In the genomic region with DNA sequence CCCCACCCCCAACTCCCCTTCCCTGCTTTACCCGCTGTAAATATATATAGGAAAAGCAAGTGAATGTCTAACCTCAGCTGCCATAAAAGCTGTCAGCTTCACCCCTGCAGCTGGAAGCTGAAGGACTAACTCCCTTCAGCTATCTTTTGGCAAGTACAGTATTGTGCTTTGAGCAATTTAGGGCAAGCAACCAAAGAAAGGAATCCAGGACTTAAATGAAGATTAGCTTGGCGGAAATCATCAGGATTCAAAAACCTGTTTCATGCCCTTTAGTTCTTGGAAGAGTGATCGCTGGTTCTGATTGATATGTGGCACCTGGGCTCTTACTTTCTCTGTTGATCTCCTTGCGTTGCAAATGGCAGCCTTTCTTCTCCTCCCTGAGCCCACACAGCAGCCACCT, we compare ENCODE assay signal across 24 mouse cellular contexts.
"Had no signal": no experiment of that assay in that cellular context is flagged by ENCODE, and none has a peak within 500 bp of the region (broad histone marks: within the 10 kb centered on the region; RNA-seq: fewer than 3 reads in every experiment).

No protein-coding gene starts in this region.

- H3K9me3 ChIP-seq: heart, embryonic 10.5 days; heart, embryonic 12.5 days; heart, embryonic 15.5 days; hindbrain, embryonic 13.5 days; hindbrain, embryonic 15.5 days; limb, embryonic 10.5 days; limb, embryonic 12.5 days; liver, embryonic 13.5 days had no signal

- H3K4me1 ChIP-seq: hindbrain, embryonic 13.5 days; hindbrain, embryonic 15.5 days; limb, embryonic 10.5 days; limb, embryonic 12.5 days had no signal

- ATAC-seq: hindbrain, postnatal 0 days; intestine, postnatal 0 days had no signal

- H3K27ac ChIP-seq: heart, adult 2 months; heart, embryonic 10.5 days; heart, embryonic 15.5 days; hindbrain, embryonic 13.5 days; hindbrain, embryonic 15.5 days; hindbrain, postnatal 0 days; layer of hippocampus, adult 2 months; left cerebral cortex, adult 2 months; limb, embryonic 10.5 days; limb, embryonic 12.5 days; liver, embryonic 13.5 days had no signal

- DNase-seq: gastrocnemius, postnatal 14 days; gastrocnemius, postnatal 36 days; heart, adult 11 months; heart, adult 2 months; heart, postnatal 14 days; heart, postnatal 36 days; kidney, adult 18-20 months; kidney, adult 8-10 months; kidney, postnatal 10 days; kidney, postnatal 25 days; kidney, postnatal 4 days; liver, embryonic 13.5 days had no signal

- H3K27me3 ChIP-seq: heart, embryonic 12.5 days; heart, embryonic 15.5 days; hindbrain, embryonic 15.5 days; limb, embryonic 12.5 days; liver, embryonic 13.5 days had no signal

- H3K9ac ChIP-seq: heart, embryonic 12.5 days; heart, embryonic 15.5 days; hindbrain, embryonic 13.5 days; hindbrain, embryonic 15.5 days; limb, embryonic 12.5 days; liver, embryonic 13.5 days had no signal

- H3K4me3 ChIP-seq: heart, adult 2 months; heart, embryonic 10.5 days; heart, embryonic 12.5 days; heart, embryonic 15.5 days; hindbrain, embryonic 13.5 days; hindbrain, embryonic 15.5 days; layer of hippocampus, adult 2 months; left cerebral cortex, adult 2 months; limb, embryonic 10.5 days; limb, embryonic 12.5 days; liver, embryonic 13.5 days had no signal

- H3K36me3 ChIP-seq: heart, embryonic 10.5 days; heart, embryonic 12.5 days; heart, embryonic 15.5 days; hindbrain, embryonic 13.5 days; hindbrain, embryonic 15.5 days; limb, embryonic 10.5 days; limb, embryonic 12.5 days; liver, embryonic 13.5 days had no signal

- H3K4me2 ChIP-seq: heart, embryonic 12.5 days; heart, embryonic 15.5 days; hindbrain, embryonic 13.5 days; hindbrain, embryonic 15.5 days; limb, embryonic 12.5 days; liver, embryonic 11.5 days; liver, embryonic 13.5 days had no signal
